Mouse (Mus musculus) stomach, embryonic 16.5 days (tissue): ENCODE measurements around the gene Sprr2e. TPM values are rescaled to one million over a fixed set of nuclear protein-coding genes. Genes with fewer than 3 reads are reported as not detected.

Source experiments
- ATAC-seq: fragments of 200-750 bp; cut with Nextera tagmentation; 2 replicates; pipeline ENCODE4 v1.8.0; 2017; ENCODE audit warnings: moderate number of reproducible peaks, moderate TSS enrichment; ENCODE audit not compliant: insufficient read depth, low FRiP score
- H3K27ac ChIP-seq: fragments of 300-500 bp; sonication (generic); 2 replicates; pipeline ENCODE4 v1.5.1; 2014; ENCODE audit warnings: low read length
- H3K27me3 ChIP-seq: fragments of 300-500 bp; sonication (generic); 2 replicates; pipeline ENCODE4 v1.6.1; 2014; ENCODE audit warnings: low read length, control low read depth, mixed read lengths; ENCODE audit not compliant: control insufficient read depth, insufficient read depth
- H3K36me3 ChIP-seq: fragments of 300-500 bp; sonication (generic); 2 replicates; pipeline ENCODE4 v1.6.1; 2014; ENCODE audit warnings: low read length; ENCODE audit not compliant: control insufficient read depth, insufficient read depth
- H3K4me1 ChIP-seq: fragments of 300-500 bp; sonication (generic); 2 replicates; pipeline ENCODE4 v1.6.1; 2014; ENCODE audit warnings: low read length, control low read depth, mixed read lengths; ENCODE audit not compliant: control insufficient read depth, insufficient read depth
- H3K4me2 ChIP-seq: fragments of 300-500 bp; sonication (generic); 2 replicates; pipeline ENCODE4 v1.6.1; 2014; ENCODE audit warnings: low read depth, low read length, mixed read lengths
- H3K4me3 ChIP-seq: fragments of 300-500 bp; sonication (generic); replicated peaks from 2 replicates; pipeline ENCODE4 v1.5.1; 2014; ENCODE audit warnings: mild to moderate bottlenecking, low read length
- H3K9ac ChIP-seq: fragments of 300-500 bp; sonication (generic); 2 replicates; pipeline ENCODE4 v1.6.1; 2014; ENCODE audit warnings: low read length
- H3K9me3 ChIP-seq: fragments of 300-500 bp; sonication (generic); replicated peaks from 2 replicates; pipeline ENCODE4 v1.6.1; 2016; ENCODE audit warnings: low read length, control low read depth; ENCODE audit not compliant: control insufficient read depth
- WGBS: fragments of 180-500 bp; shearing (Covaris S2); extraction: QIAGEN DNeasy Blood & Tissue Kit; methylation state at CpG from one replicate; pipeline ENCODE4 v1.1.7; 2014; 5-methylcytosine and 5-hydroxymethylcytosine counted together
- polyA plus RNA-seq: library from polyadenylated mRNA; unstranded; fragments of >200 nt; fragmentation: Nextera tagmentation; extraction: Ambion mirVana; gene quantifications from 2 replicates; pipeline ENCODE4 v1.2.1, GENCODE M21; 2015

Gene Sprr2e
- polyA plus RNA-seq, result not detected in 2 replicates

DNA sequence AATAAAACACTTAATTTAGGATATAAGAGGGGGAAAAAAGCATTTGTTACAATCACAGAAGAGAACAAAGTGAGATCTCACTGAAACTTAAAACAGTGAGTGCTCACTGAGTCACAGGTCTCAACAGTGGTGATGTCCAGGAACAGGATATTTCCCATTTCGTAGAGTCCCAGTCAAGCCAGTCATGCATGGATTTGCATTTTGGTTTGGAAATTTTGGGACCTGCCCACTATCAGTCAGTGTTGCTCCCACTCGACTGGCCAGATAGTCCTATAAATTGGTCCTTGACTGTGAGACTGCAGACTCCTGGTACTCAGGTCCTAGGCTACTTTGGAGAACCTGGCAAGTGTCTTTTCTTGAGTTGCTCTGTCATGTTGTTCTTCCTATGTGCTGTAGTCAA, at the start of gene Sprr2e:
Gene Sprr2e, plus strand, starts transcription at position 301 of the 400 bp plus-strand sequence.
- no peaks in the 10 kb centered on the region for H3K9me3 ChIP-seq
- 87% methylated on average over 2 of the region's 2 CpGs for WGBS
- ATAC-seq, result no peak
- H3K27me3 ChIP-seq, result no peaks in the 10 kb centered on the region
- no peaks in the 10 kb centered on the region for H3K4me1 ChIP-seq
- H3K9ac ChIP-seq, result no peak within 1 kb of the TSS
- no peak within 1 kb of the TSS for H3K4me3 ChIP-seq
- H3K27ac ChIP-seq, result no peak within 1 kb of the TSS
- no peaks in the 10 kb centered on the region for H3K36me3 ChIP-seq
- no peak within 1 kb of the TSS for H3K4me2 ChIP-seq

DNA sequence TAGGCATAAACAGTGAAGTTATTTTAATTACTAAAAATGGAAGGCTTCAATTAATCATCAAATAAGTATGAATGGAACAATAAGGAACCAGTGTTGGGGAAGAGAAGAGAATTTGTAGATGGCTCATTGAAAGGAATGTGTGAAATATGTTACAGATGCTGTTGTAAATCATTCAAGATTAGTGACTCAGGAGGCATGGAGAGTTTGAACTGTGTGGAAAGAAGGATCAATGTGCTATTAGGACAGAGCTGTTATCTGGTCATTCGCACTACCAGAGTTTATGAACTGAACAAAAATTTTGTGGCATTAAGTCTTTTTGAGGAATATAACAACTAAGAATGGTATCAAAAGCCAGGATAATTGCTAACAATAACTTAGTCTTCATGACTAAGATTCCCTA, 44.5 kb upstream of the Sprr2e start:
- no peak for ATAC-seq
- 85% methylated on average over 1 of the region's 1 CpGs for WGBS
- H3K4me1 ChIP-seq, result no peaks in the 10 kb centered on the region
- no peak overlapping the region for H3K27ac ChIP-seq
- no peaks in the 10 kb centered on the region for H3K27me3 ChIP-seq
- no peak overlapping the region for H3K4me3 ChIP-seq
- no peaks in the 10 kb centered on the region for H3K9me3 ChIP-seq
- no peak overlapping the region for H3K4me2 ChIP-seq
- no peaks in the 10 kb centered on the region for H3K36me3 ChIP-seq
- no peak overlapping the region for H3K9ac ChIP-seq

DNA sequence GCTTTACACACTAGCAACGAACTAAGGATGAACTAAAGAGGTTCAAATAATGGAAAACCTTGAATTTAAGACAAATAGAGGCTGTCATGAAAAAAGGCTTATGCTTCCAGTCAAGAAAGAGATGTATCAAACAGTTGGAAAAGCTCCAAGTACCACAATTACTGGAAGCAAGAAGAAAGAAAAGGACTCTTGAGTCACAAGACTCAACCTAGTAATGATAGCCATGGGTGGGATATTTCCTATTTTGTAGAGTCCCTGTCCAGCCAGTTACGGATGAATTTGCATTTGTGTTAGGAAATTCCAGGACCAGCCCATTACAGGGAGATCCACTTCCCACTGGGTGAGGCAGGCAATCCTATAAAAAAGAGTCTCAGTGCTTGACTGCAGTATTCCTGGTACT, 35.6 kb upstream of the Sprr2e start, which contains the start of gene Sprr2b:
Gene Sprr2b, plus strand, starts transcription at position 301 of the 400 bp plus-strand sequence.
- Histone ChIP-seq H3K4me2 (no peak within 1 kb of the TSS), H3K27ac (no peak within 1 kb of the TSS), H3K4me1 (no peaks in the 10 kb centered on the region), H3K36me3 (no peaks in the 10 kb centered on the region), H3K4me3 (no peak within 1 kb of the TSS), H3K27me3 (no peaks in the 10 kb centered on the region), H3K9me3 (no peaks in the 10 kb centered on the region), H3K9ac (no peak within 1 kb of the TSS)
- WGBS, result 79% methylated on average over 2 of the region's 2 CpGs
- ATAC-seq, result no peak

DNA sequence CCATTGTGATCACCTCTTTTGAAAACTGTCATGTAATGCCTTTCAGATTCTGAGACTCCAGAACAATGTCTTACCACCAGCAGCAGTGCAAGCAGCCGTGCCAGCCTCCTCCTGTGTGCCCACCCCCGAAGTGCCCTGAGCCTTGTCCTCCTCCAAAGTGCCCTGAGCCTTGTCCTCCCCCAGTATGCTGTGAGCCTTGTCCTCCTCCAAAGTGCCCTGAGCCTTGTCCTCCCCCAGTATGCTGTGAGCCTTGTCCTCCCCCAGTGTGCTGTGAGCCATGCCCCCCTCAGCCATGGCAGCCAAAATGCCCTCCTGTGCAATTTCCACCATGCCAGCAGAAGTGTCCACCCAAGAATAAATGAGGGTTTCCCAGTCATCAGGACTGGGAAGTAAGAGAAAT, 34.6 kb upstream of the Sprr2e start:
- Histone ChIP-seq H3K4me2 (no peak overlapping the region), H3K9ac (no peak overlapping the region), H3K4me1 (no peaks in the 10 kb centered on the region), H3K27ac (no peak overlapping the region), H3K27me3 (no peaks in the 10 kb centered on the region), H3K9me3 (no peaks in the 10 kb centered on the region), H3K36me3 (no peaks in the 10 kb centered on the region), H3K4me3 (no peak overlapping the region)
- WGBS, result 76% methylated on average over 2 of the region's 2 CpGs
- ATAC-seq, result no peak

DNA sequence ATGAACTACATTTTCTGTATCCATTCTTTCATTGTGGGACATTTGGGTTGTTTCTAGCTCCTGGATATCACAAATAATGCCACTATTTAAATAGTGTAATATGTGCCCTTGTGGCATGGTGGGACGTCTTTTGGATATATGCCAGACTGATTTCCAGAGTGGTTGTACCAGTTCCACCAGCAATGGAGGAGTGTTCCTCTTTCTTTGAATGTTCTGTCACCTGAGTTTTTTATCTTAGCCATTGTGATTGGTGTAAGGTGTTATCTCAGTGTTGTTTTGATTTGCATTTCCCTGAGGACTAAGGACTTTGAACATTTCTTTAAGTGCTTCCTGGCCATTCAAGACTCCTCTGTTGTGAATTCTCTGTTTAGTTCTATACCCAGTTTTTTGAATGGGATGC, 15.7 kb upstream of the Sprr2e start:
- no peaks in the 10 kb centered on the region for H3K36me3 ChIP-seq
- H3K4me1 ChIP-seq, result no peaks in the 10 kb centered on the region
- H3K4me2 ChIP-seq, result no peak overlapping the region
- ATAC-seq, result no peak
- no peak overlapping the region for H3K9ac ChIP-seq
- H3K27me3 ChIP-seq, result no peaks in the 10 kb centered on the region
- WGBS, result 50% methylated on average over 1 of the region's 1 CpGs
- H3K9me3 ChIP-seq, result no peaks in the 10 kb centered on the region
- H3K27ac ChIP-seq, result no peak overlapping the region
- H3K4me3 ChIP-seq, result no peak overlapping the region

DNA sequence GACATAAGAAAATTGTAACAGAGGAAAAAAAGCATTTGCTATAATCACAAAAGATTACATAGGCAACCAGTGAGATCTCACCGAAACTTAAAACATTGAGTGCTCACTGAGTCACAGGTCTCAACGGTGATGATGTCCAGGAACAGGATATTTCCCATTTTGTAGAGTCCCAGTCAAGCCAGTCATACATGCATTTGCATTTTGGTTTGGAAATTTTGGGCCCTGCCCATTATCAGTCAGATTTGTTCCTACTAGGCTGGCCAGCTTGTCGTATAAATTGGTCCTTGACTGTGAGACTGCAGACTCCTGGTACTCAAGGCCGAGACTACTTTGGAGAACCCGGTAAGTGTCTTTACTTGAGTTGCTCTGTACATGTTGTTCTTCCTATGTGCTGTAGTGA, 13.1 kb upstream of the Sprr2e start, which contains the start of gene Sprr2d:
Gene Sprr2d, plus strand, starts transcription at position 301 of the 400 bp plus-strand sequence.
- WGBS, result 89% methylated on average over 5 of the region's 5 CpGs
- no peaks in the 10 kb centered on the region for H3K4me1 ChIP-seq
- H3K4me2 ChIP-seq, result no peak within 1 kb of the TSS
- no peaks in the 10 kb centered on the region for H3K9me3 ChIP-seq
- no peak within 1 kb of the TSS for H3K4me3 ChIP-seq
- no peaks in the 10 kb centered on the region for H3K27me3 ChIP-seq
- H3K9ac ChIP-seq, result no peak within 1 kb of the TSS
- H3K27ac ChIP-seq, result no peak within 1 kb of the TSS
- ATAC-seq, result no peak
- no peaks in the 10 kb centered on the region for H3K36me3 ChIP-seq

DNA sequence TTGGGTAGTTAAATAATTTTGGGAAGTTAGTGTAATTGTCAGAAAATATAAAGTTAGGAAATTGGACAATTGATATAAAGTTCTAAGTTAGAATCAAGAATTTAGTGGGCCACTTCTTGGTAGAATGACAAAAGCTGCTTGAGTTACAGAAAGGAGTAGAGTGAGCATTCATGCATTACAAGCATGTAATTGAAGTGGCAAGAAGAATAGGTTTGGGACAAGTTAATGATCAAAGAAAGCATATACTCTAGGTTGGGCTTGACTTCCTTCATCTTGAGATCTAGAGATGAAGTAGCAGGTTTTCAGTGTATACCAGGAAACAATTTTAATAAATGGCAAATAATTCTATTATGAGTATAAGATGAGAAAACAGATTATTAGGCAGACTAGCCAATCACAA, 9.7 kb downstream of the Sprr2e start:
- Histone ChIP-seq H3K4me2 (no peak overlapping the region), H3K4me3 (no peak overlapping the region), H3K27ac (no peak overlapping the region), H3K36me3 (no peaks in the 10 kb centered on the region), H3K4me1 (no peaks in the 10 kb centered on the region), H3K9me3 (no peaks in the 10 kb centered on the region), H3K9ac (no peak overlapping the region), H3K27me3 (no peaks in the 10 kb centered on the region)
- ATAC-seq, result no peak

DNA sequence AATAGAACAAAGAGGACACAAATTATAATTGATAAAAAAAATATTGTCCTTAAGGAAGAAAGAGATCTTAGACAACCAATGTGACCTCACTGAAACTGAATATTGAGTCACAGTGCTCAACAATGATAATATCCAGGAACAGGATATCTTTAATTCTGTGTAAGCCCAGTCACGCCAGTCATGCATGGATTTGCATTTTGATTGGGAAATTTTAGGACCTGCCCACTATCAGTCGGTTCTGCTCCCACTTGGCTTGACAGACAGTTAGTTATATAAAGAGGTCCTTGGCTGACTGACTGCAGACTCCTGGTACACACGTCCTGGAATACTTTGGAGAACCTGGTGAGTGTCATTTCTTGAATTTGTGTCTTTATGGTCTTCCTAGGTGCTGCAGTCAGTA, 12.9 kb downstream of the Sprr2e start, which contains the start of gene Sprr2f:
Gene Sprr2f, plus strand, starts transcription at position 301 of the 400 bp plus-strand sequence.
- Histone ChIP-seq H3K4me1 (no peaks in the 10 kb centered on the region), H3K4me3 (no peak within 1 kb of the TSS), H3K27me3 (no peaks in the 10 kb centered on the region), H3K36me3 (no peaks in the 10 kb centered on the region), H3K27ac (no peak within 1 kb of the TSS), H3K9me3 (no peaks in the 10 kb centered on the region), H3K9ac (no peak within 1 kb of the TSS), H3K4me2 (no peak within 1 kb of the TSS)
- WGBS, result 60% methylated on average over 3 of the region's 3 CpGs
- no peak for ATAC-seq

DNA sequence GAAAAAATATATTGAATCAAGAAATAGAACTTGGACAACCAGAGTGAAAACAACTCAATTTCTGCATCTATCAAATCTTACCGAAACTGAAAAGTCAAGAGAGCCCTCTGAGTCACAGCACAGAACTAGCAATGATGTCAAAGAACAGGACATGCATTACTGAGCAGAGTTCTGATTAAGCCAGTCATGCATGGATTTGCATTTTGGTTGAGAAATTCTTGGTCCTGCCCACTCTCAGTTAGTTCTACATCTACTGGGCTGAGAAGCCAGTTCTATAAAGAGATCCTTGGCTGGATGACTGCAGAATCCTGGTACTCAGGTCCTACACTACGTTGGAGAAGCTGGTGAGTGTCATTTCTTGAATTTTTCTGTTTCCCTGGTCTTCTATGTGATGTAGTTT, 21.7 kb downstream of the Sprr2e start:
- Histone ChIP-seq H3K4me1 (no peaks in the 10 kb centered on the region), H3K27ac (no peak overlapping the region), H3K9ac (no peak overlapping the region), H3K9me3 (no peaks in the 10 kb centered on the region), H3K27me3 (no peaks in the 10 kb centered on the region), H3K4me2 (no peak overlapping the region), H3K4me3 (no peak overlapping the region), H3K36me3 (no peaks in the 10 kb centered on the region)
- no peak for ATAC-seq
- 84% methylated on average over 2 of the region's 2 CpGs for WGBS

DNA sequence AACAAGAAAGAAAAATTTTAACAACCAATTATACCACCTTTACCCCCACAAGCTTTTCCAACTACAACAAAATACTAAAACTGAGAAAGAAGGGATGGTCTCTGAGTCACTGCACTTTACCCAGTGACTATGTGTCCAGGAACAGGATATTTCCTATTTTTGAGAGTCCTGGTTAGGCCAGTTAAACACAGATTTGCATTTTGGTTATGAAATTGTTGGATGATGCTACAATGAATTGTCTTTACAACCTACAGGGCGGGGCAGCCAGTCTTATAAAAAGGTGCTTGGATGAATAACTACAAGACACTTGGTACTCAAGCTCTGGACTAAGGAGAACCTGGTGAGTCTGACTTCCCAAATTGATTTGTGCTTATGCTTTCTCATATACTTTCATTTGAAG, 33.4 kb downstream of the Sprr2e start, which contains the start of gene Sprr2h:
Gene Sprr2h, plus strand, starts transcription at position 301 of the 400 bp plus-strand sequence.
- 84% methylated on average over 1 of the region's 1 CpGs for WGBS
- H3K27me3 ChIP-seq, result no peaks in the 10 kb centered on the region
- no peaks in the 10 kb centered on the region for H3K4me1 ChIP-seq

More for the DNA sequence above, 33.4 kb downstream of the Sprr2e start, which contains the start of gene Sprr2h:
- H3K9ac ChIP-seq, result no peak within 1 kb of the TSS
- no peak within 1 kb of the TSS for H3K4me3 ChIP-seq
- no peaks in the 10 kb centered on the region for H3K9me3 ChIP-seq
- no peak for ATAC-seq
- H3K36me3 ChIP-seq, result no peaks in the 10 kb centered on the region
- H3K4me2 ChIP-seq, result no peak within 1 kb of the TSS
- no peak within 1 kb of the TSS for H3K27ac ChIP-seq
